Mouse (Mus musculus) MEL (cell line): ENCODE data around the gene Atxn2. TPM values are rescaled to one million over a fixed set of nuclear protein-coding genes. Genes with fewer than 3 reads are reported as not detected.

Source experiments
- DNase-seq: peaks from one replicate; pipeline ENCODE4 v3.0.0; 2011; ENCODE audit warnings: low read depth, low spot score
- H3K27ac ChIP-seq: 2 replicates; pipeline ENCODE4 v1.5.1; 2012; ENCODE audit warnings: low read depth, mild to moderate bottlenecking, control low read depth, low read length, moderate library complexity; ENCODE audit not compliant: control insufficient read depth
- H3K27me3 ChIP-seq, 2 experiments: fragments of 150-350 bp in 1 of 2; sonication (generic) in 1 of 2; 2 replicates each; pipeline ENCODE4 v1.6.1; 2012; ENCODE audit warnings: low read length in 2 of 2, mild to moderate bottlenecking in 2 of 2, improper control_type of control experiment in 1 of 2, moderate library complexity in 1 of 2; ENCODE audit not compliant: insufficient read depth in 2 of 2, control insufficient read depth in 1 of 2
- H3K36me3 ChIP-seq, 2 experiments: 2 replicates each; pipeline ENCODE4 v1.6.1; 2012 to 2014; ENCODE audit warnings: low read length in 2 of 2, improper control_type of control experiment in 1 of 2, inconsistent platforms in 1 of 2, mild to moderate bottlenecking in 1 of 2; ENCODE audit not compliant: insufficient read depth in 2 of 2, control insufficient read depth in 1 of 2
- H3K4me1 ChIP-seq, 2 experiments: fragments of 150-350 bp in 1 of 2; sonication (generic) in 1 of 2; 2 replicates each; pipeline ENCODE4 v1.6.1; 2012; ENCODE audit warnings: low read length in 2 of 2, improper control_type of control experiment in 1 of 2, mild to moderate bottlenecking in 1 of 2; ENCODE audit not compliant: insufficient read depth in 2 of 2, control insufficient read depth in 1 of 2
- H3K4me3 ChIP-seq, 2 experiments: fragments of 150-350 bp in 1 of 2; sonication (generic) in 1 of 2; 2 replicates each; pipeline ENCODE4 v1.5.1; 2012; ENCODE audit warnings: low read depth in 2 of 2, low read length in 2 of 2, mild to moderate bottlenecking in 2 of 2, moderate library complexity in 2 of 2, control low read depth in 1 of 2, improper control_type of control experiment in 1 of 2; ENCODE audit not compliant: control insufficient read depth in 1 of 2, insufficient read depth in 1 of 2
- H3K79me2 ChIP-seq: 2 replicates; pipeline ENCODE4 v1.6.1; 2012; ENCODE audit warnings: mild to moderate bottlenecking, low read length, moderate library complexity; ENCODE audit not compliant: control insufficient read depth, poor library complexity, insufficient read depth
- H3K9ac ChIP-seq: 2 replicates; pipeline ENCODE4 v1.6.1; 2012; ENCODE audit warnings: low read depth, mild to moderate bottlenecking, control low read depth, low read length, moderate library complexity; ENCODE audit not compliant: control insufficient read depth, poor library complexity, severe bottlenecking
- H3K9me3 ChIP-seq: fragments of 150-350 bp; sonication (generic); replicated peaks from 2 replicates; pipeline ENCODE4 v1.6.1; 2012; ENCODE audit warnings: mild to moderate bottlenecking, low read length, improper control_type of control experiment, moderate library complexity; ENCODE audit not compliant: insufficient read depth
- BHLHE40 ChIP-seq: IDR thresholded peaks from 2 replicates; pipeline ENCODE4 v1.6.1; 2012; ENCODE audit warnings: low read depth, mild to moderate bottlenecking, inconsistent platforms, low read length, improper control_type of control experiment, borderline replicate concordance
- ELF1 ChIP-seq: IDR thresholded peaks from 2 replicates; pipeline ENCODE4 v1.6.1; 2014; ENCODE audit warnings: low read depth, mild to moderate bottlenecking, inconsistent platforms, low read length, improper control_type of control experiment, moderate library complexity
- EP300 ChIP-seq, 2 experiments: IDR thresholded peaks; 2 replicates each; pipeline ENCODE4 v1.6.1; 2011; ENCODE audit warnings: improper control_type of control experiment in 2 of 2, low read length in 2 of 2, low read depth in 1 of 2, mild to moderate bottlenecking in 1 of 2
- ETS1 ChIP-seq: IDR thresholded peaks from 2 replicates; pipeline ENCODE4 v1.6.1; 2012; ENCODE audit warnings: low read depth, mild to moderate bottlenecking, inconsistent platforms, low read length, improper control_type of control experiment, moderate library complexity
- KAT2A ChIP-seq: conservative IDR thresholded peaks from 2 replicates; pipeline ENCODE4 v1.6.1; 2012; ENCODE audit warnings: low read depth, low read length, improper control_type of control experiment, inconsistent platforms
- MAX ChIP-seq: IDR thresholded peaks from 2 replicates; pipeline ENCODE4 v1.6.1; 2011; ENCODE audit warnings: low read length, improper control_type of control experiment
- MEF2A ChIP-seq: IDR thresholded peaks from 2 replicates; pipeline ENCODE4 v1.6.1; 2014; ENCODE audit warnings: low read depth, mild to moderate bottlenecking, inconsistent platforms, low read length, improper control_type of control experiment; ENCODE audit not compliant: poor library complexity, insufficient replicate concordance, severe bottlenecking; ENCODE audit errors: extremely low read depth
- POLR2A ChIP-seq, 2 experiments: IDR thresholded peaks; 2 replicates each; pipeline ENCODE4 v1.6.1; 2011 to 2012; ENCODE audit warnings: low read length in 2 of 2, mild to moderate bottlenecking in 2 of 2, control low read depth in 1 of 2, improper control_type of control experiment in 1 of 2, low read depth in 1 of 2, moderate library complexity in 1 of 2; ENCODE audit not compliant: control insufficient read depth in 1 of 2, insufficient read depth in 1 of 2, poor library complexity in 1 of 2
- POLR2AphosphoS2 ChIP-seq: IDR thresholded peaks from 2 replicates; pipeline ENCODE4 v1.6.1; 2011; ENCODE audit warnings: low read length, improper control_type of control experiment
- POLR2AphosphoS5 ChIP-seq: IDR thresholded peaks from 2 replicates; pipeline ENCODE4 v1.6.1; 2012; ENCODE audit warnings: low read depth, borderline replicate concordance, mild to moderate bottlenecking, inconsistent platforms, low read length, moderate library complexity, mixed read lengths
- SIN3A ChIP-seq: IDR thresholded peaks from 2 replicates; pipeline ENCODE4 v1.6.1; 2012; ENCODE audit warnings: low read length, improper control_type of control experiment, inconsistent platforms
- TAL1 ChIP-seq: IDR thresholded peaks from 2 replicates; pipeline ENCODE4 v1.6.1; 2012; ENCODE audit warnings: mild to moderate bottlenecking, inconsistent platforms, low read length, moderate library complexity, mixed read lengths
- TCF12 ChIP-seq: IDR thresholded peaks from 2 replicates; pipeline ENCODE4 v1.6.1; 2014; ENCODE audit warnings: low read depth, mild to moderate bottlenecking, inconsistent platforms, low read length, improper control_type of control experiment, moderate library complexity
- ZC3H11A ChIP-seq: IDR thresholded peaks from 2 replicates; pipeline ENCODE4 v1.6.1; 2012; ENCODE audit warnings: low read depth, mild to moderate bottlenecking, inconsistent platforms, low read length, improper control_type of control experiment
- ZKSCAN1 ChIP-seq: IDR thresholded peaks from 2 replicates; pipeline ENCODE4 v1.6.1; 2012; ENCODE audit warnings: low read depth, mild to moderate bottlenecking, inconsistent platforms, low read length, improper control_type of control experiment, moderate library complexity
- polyA plus RNA-seq, 2 experiments: library from polyadenylated mRNA; stranded (reverse) in 1 of 2; unstranded in 1 of 2; fragments of >175 nt in 1 of 2; fragments of >200 nt in 1 of 2; gene quantifications; 2 replicates each; pipeline versions ENCODE4 v1.2.1 to v1.2.4; 2012; ENCODE audit warnings: low replicate concordance in 2 of 2, low read depth in 1 of 2; ENCODE audit not compliant: insufficient read length in 2 of 2, insufficient read depth in 1 of 2, missing spikeins in 1 of 2
- total RNA-seq: library from RNA; depleted of rRNA; stranded (reverse); fragments of 300-350 nt; gene quantifications from 2 replicates; pipeline ENCODE4 v1.2.3, GENCODE M21; 2012

Atxn2 gene
- total and polyA plus RNA-seq, 3 experiments = 16.3 to 476 (median 85.4) TPM

DNA sequence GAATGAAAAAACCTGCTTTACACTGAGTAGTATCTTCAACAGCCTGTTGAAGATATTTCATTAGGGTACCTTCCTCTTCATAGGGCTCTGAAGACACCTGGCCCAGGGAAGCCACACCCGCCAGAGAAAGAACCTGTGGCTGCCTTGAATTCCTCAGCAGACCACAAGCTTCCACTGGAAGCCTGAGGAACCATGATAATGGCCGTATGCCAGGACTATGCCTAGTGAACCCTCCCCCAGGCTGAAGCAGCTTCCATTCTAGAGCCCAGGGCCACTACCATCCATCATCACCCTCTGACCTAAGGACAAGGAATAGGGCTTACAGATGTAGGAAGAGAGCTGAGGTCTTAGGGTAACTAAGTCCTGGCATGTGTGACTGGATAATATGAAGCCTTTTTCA, 109.0 kb downstream of the Atxn2 start:
- Histone ChIP-seq H3K9me3 (no peaks in the 10 kb centered on the region), H3K36me3 (peaks cover 0 to 11% of the 10 kb centered on the region in 2 experiments), H3K79me2 (no peaks in the 10 kb centered on the region), H3K27ac (no peak overlapping the region), H3K9ac (no peak overlapping the region), H3K4me1 (no peaks in the 10 kb centered on the region), H3K27me3 (no peaks in the 10 kb centered on the region), H3K4me3 (no peak overlapping the region)
- no peak for DNase-seq
- TF ChIP-seq ZC3H11A (no peak), POLR2A (IDR thresholded peaks at IDR 0.05; ENCODE audit: control insufficient read depth in 1 of 2, insufficient read depth in 1 of 2, low read depth in 1 of 2, low read length in 2 of 2, poor library complexity in 1 of 2) (peak in 1 of 2 experiments; percentile 26; a peak in 1 of 4 replicates), TAL1 (peak; percentile 9; the same call in 1 of the 2 replicates)

DNA sequence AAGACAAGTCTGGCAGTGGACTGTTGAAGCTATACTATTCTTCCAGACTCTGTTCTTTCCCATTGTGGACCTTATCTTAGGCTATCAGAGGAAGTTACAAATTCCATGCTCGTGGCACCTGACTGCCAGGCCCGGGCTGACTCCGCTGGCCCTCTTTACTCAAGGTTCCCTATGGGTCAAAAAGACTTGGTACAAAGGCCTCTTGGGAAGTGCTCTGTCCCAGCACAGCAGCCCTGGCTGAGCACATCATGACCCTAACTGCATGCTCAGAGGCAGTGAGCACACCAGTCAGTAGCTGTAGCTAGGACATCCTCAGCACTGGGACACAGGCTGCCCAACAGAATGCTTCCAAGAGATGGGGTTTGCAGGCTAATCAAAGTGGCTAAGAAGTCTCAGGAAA, 109.5 kb downstream of the Atxn2 start:
- H3K9me3 ChIP-seq = no peaks in the 10 kb centered on the region
- no peak overlapping the region for H3K27ac ChIP-seq
- no peaks in the 10 kb centered on the region for H3K79me2 ChIP-seq
- DNase-seq = no peak
- no peaks in the 10 kb centered on the region for H3K4me1 ChIP-seq
- no peaks in the 10 kb centered on the region for H3K27me3 ChIP-seq
- no peak overlapping the region for H3K9ac ChIP-seq
- H3K36me3 ChIP-seq = peaks cover 0 to 11% of the 10 kb centered on the region in 2 experiments
- TF ChIP-seq POLR2AphosphoS5 (no peak; the same call in 1 of the 2 replicates), ETS1 (no peak), BHLHE40 (no peak), MAX (no peak), MEF2A (no peak), POLR2A (IDR thresholded peaks at IDR 0.05; ENCODE audit: control insufficient read depth in 1 of 2, insufficient read depth in 1 of 2, low read depth in 1 of 2, low read length in 2 of 2, poor library complexity in 1 of 2) (0 out of 4 replicates have a peak, but pooled peaks of 1 of the 2 experiments have one; percentile 8), POLR2AphosphoS2 (0 out of 2 replicates have a peak, but pooled peaks have one; percentile 37), ZKSCAN1 (no peak)
- H3K4me3 ChIP-seq = no peak overlapping the region

DNA sequence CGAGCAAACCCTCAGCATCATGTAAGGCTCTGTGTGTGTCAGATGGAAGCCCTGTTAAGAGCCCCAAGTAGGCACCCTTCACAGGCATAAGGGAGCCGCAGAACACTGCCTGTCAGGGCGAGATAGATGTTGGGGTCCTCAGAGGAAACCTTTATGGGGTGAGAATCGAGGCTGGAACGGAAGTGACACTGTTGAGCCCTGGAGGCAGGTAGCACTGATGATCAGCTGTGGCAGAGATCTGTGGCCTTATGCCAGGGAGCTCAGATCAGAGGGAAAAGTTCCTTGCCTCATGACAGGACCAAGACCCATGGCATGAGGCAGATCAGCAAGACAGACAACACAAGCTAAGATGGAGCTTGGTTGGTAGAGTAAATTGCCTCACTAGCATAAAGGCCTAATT, 110.0 kb downstream of the Atxn2 start:
- Histone ChIP-seq H3K4me1 (no peaks in the 10 kb centered on the region), H3K27ac (no peak overlapping the region), H3K9me3 (no peaks in the 10 kb centered on the region), H3K27me3 (no peaks in the 10 kb centered on the region), H3K4me3 (no peak overlapping the region), H3K36me3 (peaks cover 0 to 11% of the 10 kb centered on the region in 2 experiments), H3K79me2 (no peaks in the 10 kb centered on the region), H3K9ac (no peak overlapping the region)
- TF ChIP-seq SIN3A (no peak), KAT2A (no peak), ZC3H11A (no peak), EP300 (IDR thresholded peaks at IDR 0.05; ENCODE audit: low read depth in 1 of 2, low read length in 2 of 2) (no peak), TCF12 (no peak), MEF2A (no peak), ELF1 (no peak)
- no peak for DNase-seq
